Mouse (Mus musculus) myocyte (in vitro differentiated cells): ENCODE data around the gene Ank.

Source experiments
- CEBPB ChIP-seq: IDR thresholded peaks from 2 replicates; pipeline ENCODE4 v1.6.1; 2011; ENCODE audit warnings: mild to moderate bottlenecking, moderate library complexity; ENCODE audit not compliant: poor library complexity, insufficient read depth, severe bottlenecking
- E2F4 ChIP-seq: IDR thresholded peaks from one replicate; pipeline ENCODE4 v1.6.1; 2011; ENCODE audit warnings: mild to moderate bottlenecking, control low read depth, moderate library complexity; ENCODE audit not compliant: insufficient read depth
- MAX ChIP-seq: IDR thresholded peaks from one replicate; pipeline ENCODE4 v1.6.1; 2011; ENCODE audit warnings: low read depth, mild to moderate bottlenecking, control low read depth
- MYOD1 ChIP-seq, 3 experiments: IDR thresholded peaks; one replicate each; pipeline ENCODE4 v1.6.1; 2011; ENCODE audit warnings: control low read depth in 2 of 3, low read depth in 2 of 3, mild to moderate bottlenecking in 2 of 3, moderate library complexity in 1 of 3; ENCODE audit not compliant: insufficient read length in 2 of 3, control insufficient read depth in 1 of 3
- POLR2A ChIP-seq: IDR thresholded peaks from one replicate; pipeline ENCODE4 v1.6.1; 2011; ENCODE audit warnings: low read depth, mild to moderate bottlenecking, control low read depth, moderate library complexity; ENCODE audit not compliant: insufficient read length
- POLR2AphosphoS2 ChIP-seq: IDR thresholded peaks from one replicate; pipeline ENCODE4 v1.6.1; 2011; ENCODE audit warnings: low read depth, control low read depth; ENCODE audit not compliant: insufficient read length
- TCF12 ChIP-seq: IDR thresholded peaks from one replicate; pipeline ENCODE4 v1.6.1; 2011; ENCODE audit warnings: mild to moderate bottlenecking, control low read depth; ENCODE audit not compliant: poor library complexity, insufficient read depth, severe bottlenecking
- USF1 ChIP-seq: IDR thresholded peaks from one replicate; pipeline ENCODE4 v1.6.1; 2011; ENCODE audit warnings: low read depth, mild to moderate bottlenecking, control low read depth, moderate library complexity

DNA sequence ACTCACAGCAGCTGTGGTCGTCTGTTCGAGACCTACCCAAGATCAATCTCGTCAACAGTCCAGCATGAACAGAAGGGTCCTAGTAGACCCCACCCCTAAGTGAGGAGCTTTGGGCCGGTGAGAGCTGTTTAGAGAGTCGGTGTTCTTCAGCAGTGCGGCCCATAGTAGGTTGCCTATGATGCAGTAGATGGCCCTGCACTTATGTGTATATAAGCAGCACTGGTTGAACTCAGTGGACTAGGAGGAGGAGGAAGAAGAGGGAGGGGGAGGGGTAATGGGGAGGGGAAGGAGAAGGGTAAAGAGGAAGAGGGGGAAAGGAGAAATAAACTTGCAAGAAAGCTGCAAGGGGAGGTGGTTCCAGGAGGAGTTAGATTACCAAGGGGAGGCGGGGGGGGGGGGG, 25.4 kb upstream of the Ank start:
- no peak for TF ChIP-seq USF1
- no peak for TF ChIP-seq POLR2A
- TF ChIP-seq TCF12 = no peak
- no peak for TF ChIP-seq CEBPB
- no peak for TF ChIP-seq MAX
- no peak for TF ChIP-seq E2F4
- no peak for TF ChIP-seq MYOD1 (IDR thresholded peaks at IDR 0.05; ENCODE audit: control insufficient read depth in 1 of 3, insufficient read length in 2 of 3, low read depth in 2 of 3)
- no peak for TF ChIP-seq POLR2AphosphoS2
